Mouse (Mus musculus) layer of hippocampus, postnatal 10 days (tissue): ENCODE data around the gene Ubl4a. TPM values are rescaled to one million over a fixed set of nuclear protein-coding genes. Genes with fewer than 3 reads are reported as not detected.

Experiments used
- microRNA-seq, 2 experiments: library from miRNA; unstranded; fragments of <30 nt; microRNA quantifications; one replicate each; pipeline ENCODE4 v1.2.0; 2021
- total RNA-seq, 2 experiments: library from RNA; stranded (reverse); gene quantifications; 2 replicates each; pipeline ENCODE4 v1.2.3; 2021

The Ubl4a gene
- total RNA-seq, 2 experiments from 2014 or later: 51.9 to 54.7 TPM

Small RNA genes within 50 kb of the gene (microRNA-seq; reads per million reads assigned to microRNA genes)
- 0 reads per million in 2 experiments for gene Mir7092

Other genes with a start within 250 kb of the Ubl4a start
- gene Opn1mw, start 245.8 kb downstream of the Ubl4a start, total RNA-seq: not detected
- gene Mecp2, start 237.9 kb downstream of the Ubl4a start, total RNA-seq: 10 to 100 TPM; 74.3 to 75.1 TPM
- not detected for gene Tex28, start 205.4 kb downstream of the Ubl4a start, total RNA-seq
- not detected for gene Tktl1, start 196.0 kb downstream of the Ubl4a start, total RNA-seq
- 100 to 1,000 TPM; 210 to 252 TPM for gene Flna, start 123.4 kb downstream of the Ubl4a start, total RNA-seq
- gene Emd, start 118.5 kb downstream of the Ubl4a start, total RNA-seq: 10 to 100 TPM; 36.0 to 44.7 TPM
- gene Rpl10, start 102.4 kb downstream of the Ubl4a start, total RNA-seq: 100 to 1,000 TPM; 203 to 222 TPM
- gene Taz, start 91.3 kb downstream of the Ubl4a start, total RNA-seq: 10 to 100 TPM; 54.6 to 54.7 TPM
- 1 to 10 TPM; 2.8 to 3.5 TPM for gene Dnase1l1, start 90.9 kb downstream of the Ubl4a start, total RNA-seq
- 100 to 1,000 TPM; 276 to 278 TPM for gene Atp6ap1, start 76.1 kb downstream of the Ubl4a start, total RNA-seq
- 100 to 1,000 TPM; 633 to 694 TPM for gene Gdi1, start 68.2 kb downstream of the Ubl4a start, total RNA-seq
- gene Fam50a, start 60.2 kb downstream of the Ubl4a start, total RNA-seq: 10 to 100 TPM; 42.3 to 47.6 TPM
- 10 to 100 TPM; 79.2 to 80.1 TPM for gene Plxna3, start 44.2 kb downstream of the Ubl4a start, total RNA-seq
- 10 to 100 TPM; 32.2 to 37.2 TPM for gene Lage3, start 19.6 kb downstream of the Ubl4a start, total RNA-seq
- 1 to 10 TPM; 2.3 to 2.5 TPM for gene Slc10a3, start 131 bp upstream of the Ubl4a start, total RNA-seq
- 10 to 100 TPM; 17.0 to 23.0 TPM for gene Fam3a, start 20.1 kb upstream of the Ubl4a start, total RNA-seq
- 10 to 100 TPM; 45.4 to 51.6 TPM for gene Ikbkg, start 20.1 kb upstream of the Ubl4a start, total RNA-seq
- gene G6pdx, start 56.0 kb upstream of the Ubl4a start, total RNA-seq: 10 to 100 TPM; 35.3 to 36.3 TPM
- gene Gm6880, start 108.2 kb upstream of the Ubl4a start, total RNA-seq: not detected
- gene Olfr1326-ps1, start 201.7 kb upstream of the Ubl4a start, total RNA-seq: not detected
- not detected for gene Olfr1325, start 219.5 kb upstream of the Ubl4a start, total RNA-seq